Mouse (Mus musculus) frontal cortex, postnatal 10 days (tissue): ENCODE measurements around the gene Itgb1bp1.

ENCODE experiments used
- DNase-seq, 2 experiments: peaks; one replicate each; pipeline ENCODE4 v3.0.0; 2022; ENCODE audit warnings: low spot score in 2 of 2, mixed read lengths in 1 of 2

The Itgb1bp1 gene

DNA sequence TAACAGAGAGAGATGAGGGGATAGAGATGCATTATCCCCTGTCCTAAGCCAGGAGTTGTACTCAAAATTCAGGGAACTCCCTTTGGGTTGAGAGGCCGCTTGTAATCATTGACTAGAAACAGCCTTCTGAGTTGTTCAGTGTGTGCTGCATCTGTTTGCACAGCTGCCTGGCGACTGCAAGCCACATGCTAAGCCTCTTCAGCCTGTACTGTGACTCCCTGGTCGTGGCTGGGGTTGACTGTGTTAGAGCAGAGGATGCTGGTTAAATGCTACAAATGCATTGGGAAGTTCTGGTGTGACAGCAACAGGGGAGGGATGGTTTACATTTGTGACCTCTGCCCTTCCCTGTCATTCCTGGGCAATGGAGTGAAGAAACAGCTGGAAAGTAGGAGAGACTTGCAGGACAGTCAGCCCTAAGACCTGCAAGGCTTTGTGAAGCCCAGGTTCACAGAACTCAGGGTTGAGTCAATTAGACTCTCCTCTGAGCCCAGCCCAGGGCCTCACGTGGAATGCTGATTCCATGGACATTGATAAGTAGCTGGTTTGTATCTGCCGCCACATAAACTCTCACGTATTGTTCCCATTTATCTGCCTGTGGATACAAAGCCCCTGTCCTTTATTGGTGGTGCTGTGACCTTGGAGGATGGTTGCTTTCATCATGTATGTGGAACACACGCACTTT is 38.2 kb downstream of the Itgb1bp1 start:
- DNase-seq, result no peak

DNA sequence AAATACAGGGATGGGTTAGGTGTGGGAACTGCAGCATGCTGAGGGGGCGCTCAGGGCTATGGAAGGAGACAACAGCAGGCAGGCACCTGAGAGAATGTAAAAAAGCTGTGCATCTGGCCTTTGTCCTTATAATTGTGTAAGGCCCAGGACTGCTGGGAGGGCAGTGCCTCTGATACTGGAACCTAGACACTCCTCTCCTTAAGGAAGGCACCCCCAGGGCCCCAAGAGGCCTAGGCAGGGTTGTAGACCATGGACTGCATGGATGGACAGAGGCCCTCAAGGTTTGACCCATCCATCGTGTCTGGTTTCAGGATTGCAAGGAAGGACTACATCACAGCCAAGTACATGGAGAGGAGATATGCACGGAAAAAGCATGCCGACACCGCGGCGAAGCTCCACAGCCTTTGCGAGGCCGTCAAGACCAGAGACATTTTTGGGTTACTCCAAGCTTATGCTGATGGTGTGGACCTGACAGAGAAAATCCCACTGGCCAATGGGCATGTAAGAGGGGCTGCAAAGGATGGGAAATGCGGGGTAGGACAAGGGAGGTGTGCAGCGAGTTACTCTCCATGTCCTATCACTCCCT is 41.6 kb downstream of the Itgb1bp1 start:
- no peak for DNase-seq

DNA sequence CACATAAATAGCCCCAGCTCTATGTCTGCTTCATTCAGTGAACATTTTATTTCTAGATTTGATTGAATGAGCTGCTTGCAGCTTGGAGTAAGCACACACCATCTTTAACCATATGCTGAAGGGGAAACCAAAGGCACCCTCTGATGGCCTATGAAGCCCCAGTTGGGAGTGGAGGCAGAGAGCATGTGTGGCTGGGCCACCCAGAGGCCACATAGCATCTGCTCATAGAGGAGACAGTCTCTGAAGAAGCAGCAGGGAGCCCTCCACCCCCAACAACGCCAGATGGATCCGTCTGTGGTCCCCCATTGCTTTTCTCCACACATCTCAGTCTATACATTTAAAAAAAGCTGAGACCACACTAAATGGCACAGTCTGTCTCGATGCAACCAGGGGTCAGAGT is 44.1 kb downstream of the Itgb1bp1 start:
- no peak for DNase-seq

DNA sequence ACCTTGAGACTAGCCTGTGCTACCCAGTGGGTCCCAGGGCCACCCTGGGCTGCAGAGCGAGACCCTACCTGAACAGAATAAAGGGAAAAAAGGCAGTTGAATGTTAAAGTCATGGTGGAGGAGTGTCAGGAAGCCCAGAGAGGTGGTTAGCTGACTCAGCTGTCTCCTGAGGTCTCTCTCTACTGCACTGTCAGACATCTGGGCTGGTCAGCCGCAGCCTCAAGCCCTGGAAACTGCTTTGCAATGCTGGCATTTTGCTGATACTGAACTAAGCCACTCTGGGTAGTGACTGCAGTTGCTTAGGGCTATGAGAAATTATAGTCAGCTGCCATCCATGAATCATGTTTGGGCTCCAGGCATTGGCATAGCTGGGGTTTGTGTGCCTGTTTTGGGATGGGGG is 51.5 kb downstream of the Itgb1bp1 start:
- no peak for DNase-seq

DNA sequence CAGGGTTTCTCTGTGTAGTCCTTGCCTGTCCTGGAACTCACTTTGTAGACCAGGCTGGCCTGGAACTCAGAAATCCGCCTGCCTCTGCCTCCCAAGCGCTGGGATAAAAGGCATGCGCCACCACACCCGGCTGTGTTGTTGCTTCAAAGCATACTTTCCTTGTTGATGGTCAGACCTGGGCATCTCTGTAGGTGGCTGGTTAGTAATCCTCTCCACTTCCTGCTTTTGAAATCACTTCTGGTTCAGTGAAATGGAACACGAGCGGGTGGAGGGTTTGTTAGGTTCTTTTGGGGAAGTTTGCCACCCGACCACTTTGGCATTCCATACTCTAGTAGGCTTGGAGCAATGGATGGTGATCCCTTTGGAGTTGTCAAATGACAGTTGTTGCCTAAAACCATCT is 52.4 kb downstream of the Itgb1bp1 start:
- DNase-seq, result no peak

DNA sequence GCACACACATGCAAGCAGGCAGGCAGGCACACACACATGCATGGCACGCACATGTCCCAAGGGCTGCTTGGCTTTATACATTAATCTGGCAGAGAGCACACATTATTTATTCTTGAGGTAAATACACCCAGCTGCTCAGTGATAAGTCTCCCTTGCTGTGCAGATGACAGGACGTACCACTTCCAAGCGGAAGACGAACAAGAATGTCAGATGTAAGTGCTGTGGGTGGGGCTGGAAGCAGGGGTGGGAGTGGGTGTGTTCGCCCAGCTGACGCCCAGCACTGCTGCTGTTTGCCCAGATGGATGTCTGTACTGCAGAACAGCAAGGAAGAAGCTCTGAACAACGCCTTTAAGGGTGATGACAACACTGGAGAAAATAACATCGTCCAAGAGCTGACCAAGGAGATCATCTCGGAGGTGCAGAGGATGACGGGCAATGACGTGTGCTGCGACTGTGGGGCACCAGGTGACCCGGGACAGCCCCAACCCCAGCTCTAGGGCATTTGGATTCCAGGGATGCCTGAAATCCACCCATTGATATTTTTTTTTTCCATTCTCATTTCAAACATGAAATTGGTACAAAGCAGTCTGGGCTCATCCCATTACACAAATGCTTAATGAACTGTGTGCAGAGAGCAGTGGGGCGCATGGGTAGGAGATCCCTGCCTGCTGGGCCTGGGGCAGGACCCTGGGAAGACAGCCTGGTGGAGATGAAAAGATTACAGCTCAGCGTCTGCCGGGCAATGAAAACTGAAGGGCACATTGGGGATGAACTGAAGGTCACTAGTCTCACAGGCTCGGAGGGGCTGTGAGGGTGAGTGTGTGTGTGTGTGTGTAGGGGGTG is 56.8 kb downstream of the Itgb1bp1 start:
- DNase-seq, result no peak

DNA sequence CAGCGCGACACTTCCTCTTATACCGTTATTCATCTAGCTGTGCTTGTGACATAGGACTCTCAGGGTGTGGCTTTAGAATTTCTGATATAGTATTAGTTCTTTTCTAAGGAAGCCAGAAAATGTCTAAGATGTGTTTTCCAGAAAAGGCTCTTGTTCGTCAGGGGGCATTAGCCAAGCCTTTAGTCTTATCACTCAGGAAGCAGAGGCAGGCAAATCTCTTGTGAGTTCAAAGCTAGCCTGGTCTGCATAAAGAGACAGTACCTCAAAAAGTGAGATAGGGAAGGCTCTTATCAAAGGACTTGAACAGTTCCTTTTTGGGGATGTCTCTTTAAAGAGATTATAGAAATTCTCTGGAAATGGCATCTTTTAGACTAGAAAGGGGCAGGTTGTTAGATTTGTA is 57.4 kb downstream of the Itgb1bp1 start:
- no peak for DNase-seq

DNA sequence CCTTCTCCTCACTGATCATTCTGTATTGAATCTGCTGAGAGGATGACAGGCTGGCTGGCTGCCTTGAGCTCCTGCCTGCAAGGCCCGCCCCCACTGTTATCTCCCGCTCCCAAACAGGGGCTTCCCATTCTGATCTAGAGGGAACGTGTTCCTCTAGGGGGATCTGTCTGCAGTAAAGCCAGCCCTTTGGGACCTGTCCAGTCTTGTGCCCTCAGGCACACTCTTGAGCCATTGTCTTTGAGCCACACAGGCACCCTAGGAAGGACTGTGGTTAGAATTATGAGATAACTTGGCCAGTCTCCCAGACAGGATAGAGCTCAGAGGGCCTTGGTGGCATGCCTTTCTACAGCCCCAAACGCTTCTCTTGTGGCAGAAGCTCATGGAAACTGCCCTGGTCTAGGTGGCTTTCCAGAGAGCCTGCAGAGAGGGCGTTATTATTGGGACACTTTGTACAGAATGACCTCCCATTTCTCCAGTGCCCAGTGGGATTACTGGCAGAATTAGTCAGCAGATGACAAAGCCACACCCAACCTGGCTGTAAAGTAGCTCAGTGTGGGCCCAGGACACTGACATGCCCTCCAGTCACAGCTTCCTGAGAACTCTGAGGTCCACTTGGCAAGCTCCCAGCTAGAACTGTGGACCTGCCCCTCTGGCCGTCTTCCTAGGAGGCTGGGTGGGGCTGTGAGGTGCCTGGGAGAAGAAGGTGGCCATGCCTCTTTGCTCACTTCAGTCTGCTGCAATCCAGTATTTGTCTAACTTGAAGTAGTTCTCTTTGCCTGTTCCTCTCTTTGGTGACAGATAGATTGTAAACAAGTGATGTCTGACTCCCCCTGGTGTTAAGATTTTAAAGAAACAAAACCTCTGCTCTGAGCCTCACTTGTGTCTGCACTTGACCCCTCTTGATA is 58.8 kb downstream of the Itgb1bp1 start:
- DNase-seq, result no peak

DNA sequence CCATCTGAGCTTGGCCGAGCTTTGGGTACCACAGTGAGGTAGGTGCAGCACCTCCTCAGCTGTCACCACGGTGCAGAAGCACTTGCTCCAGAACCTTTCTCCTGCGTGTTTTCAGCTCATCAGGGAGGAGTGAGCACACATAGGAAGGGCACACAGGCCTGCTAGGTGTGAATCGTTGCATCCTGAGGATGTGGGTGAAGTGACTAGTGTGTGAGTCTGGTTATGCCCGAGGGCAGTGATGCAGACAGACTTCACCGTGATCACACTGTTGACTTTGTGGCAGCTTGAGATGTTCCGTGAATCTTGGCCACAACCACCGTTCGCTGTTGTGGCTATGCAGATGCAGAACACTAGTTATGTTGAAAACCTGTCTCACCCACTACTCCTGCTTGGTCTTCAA is 59.8 kb downstream of the Itgb1bp1 start:
- DNase-seq, result no peak

DNA sequence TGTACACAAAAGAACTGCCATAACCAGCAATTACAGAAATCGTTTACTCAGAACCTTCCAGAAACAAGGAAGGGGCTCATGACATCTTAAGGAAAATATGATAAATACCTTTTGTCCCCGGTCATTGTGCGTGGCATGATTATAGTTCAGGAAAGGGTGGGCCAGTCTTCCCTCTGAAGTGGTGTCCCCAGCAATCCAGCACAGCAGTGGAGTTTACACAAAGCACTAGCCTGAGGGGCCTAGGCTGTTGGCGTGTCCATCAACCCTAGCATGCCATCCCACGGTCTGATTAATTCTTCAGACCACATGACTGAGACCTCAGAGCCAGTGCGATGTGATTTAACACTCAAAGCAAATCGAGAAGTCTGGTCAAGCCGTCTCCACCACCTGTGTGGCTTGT is 60.7 kb downstream of the Itgb1bp1 start:
- no peak for DNase-seq

DNA sequence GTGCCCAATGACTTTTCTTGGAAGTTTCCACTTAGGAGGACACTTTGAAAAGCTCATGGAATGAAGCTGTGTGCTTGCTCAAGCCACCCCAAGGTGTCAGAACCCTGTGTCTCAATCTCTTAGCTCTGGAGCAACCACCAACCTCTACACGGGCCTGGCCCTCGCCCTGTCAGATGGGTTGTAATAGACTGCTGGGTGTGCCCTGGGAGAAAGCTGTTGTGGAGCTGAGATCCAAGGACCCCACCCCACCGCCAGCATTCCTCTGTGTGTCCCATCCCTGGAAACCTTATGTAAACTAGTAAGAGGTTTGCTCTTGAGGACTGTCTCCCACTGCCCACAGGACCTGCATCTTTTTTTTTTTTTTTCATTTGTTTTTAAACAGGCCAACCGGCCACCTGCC is 62.2 kb downstream of the Itgb1bp1 start:
- no peak for DNase-seq

DNA sequence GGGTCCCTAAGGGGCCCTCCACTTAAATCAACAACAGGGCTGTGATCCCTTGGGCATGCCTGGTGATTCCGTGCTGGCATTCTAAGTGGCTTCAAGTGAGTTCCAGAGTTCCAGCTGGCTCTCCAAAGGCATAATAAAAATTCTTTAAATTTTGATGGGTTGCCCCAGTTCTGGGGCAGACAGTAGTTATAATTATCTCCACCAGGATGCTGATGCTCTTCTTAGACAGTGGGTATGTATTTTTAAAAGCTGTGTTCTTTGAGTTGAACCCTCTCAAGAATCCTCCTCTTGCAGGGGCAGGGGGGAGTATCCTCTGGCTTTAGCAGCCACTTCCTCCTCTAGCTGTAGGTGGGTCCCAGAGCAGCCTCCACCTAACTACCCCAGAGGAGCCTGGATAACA is 65.5 kb downstream of the Itgb1bp1 start:
- DNase-seq, result no peak

DNA sequence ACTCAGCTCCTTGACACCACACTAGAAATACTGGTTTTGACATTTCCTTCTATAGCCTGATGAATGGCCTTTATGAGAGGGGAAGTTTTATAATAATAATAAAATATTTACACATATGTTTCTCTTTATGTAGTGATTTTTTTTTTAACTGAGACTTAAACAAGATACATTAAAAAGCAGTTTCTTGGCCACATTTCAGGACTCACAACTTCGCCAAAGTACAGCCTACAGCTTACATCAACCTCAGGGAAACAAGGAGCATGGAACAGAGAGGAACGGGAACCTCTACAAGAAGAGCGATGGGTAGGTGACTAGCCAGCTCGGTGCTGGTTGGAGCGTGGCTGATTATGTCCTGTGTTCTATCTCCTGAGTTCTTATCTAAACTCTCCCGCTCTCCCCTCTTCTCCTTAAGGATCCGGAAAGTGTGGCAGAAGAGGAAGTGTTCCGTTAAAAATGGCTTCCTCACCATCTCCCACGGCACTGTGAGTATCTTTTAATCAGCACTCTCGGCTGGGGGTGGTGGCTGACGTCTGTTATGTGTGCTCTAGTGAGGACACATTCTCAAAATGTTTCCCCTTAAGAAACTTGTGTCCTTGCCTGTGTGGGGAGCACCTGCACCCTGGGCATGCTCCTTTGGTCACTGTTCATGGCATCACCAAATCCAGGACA is 68.2 kb downstream of the Itgb1bp1 start:
- no peak for DNase-seq

DNA sequence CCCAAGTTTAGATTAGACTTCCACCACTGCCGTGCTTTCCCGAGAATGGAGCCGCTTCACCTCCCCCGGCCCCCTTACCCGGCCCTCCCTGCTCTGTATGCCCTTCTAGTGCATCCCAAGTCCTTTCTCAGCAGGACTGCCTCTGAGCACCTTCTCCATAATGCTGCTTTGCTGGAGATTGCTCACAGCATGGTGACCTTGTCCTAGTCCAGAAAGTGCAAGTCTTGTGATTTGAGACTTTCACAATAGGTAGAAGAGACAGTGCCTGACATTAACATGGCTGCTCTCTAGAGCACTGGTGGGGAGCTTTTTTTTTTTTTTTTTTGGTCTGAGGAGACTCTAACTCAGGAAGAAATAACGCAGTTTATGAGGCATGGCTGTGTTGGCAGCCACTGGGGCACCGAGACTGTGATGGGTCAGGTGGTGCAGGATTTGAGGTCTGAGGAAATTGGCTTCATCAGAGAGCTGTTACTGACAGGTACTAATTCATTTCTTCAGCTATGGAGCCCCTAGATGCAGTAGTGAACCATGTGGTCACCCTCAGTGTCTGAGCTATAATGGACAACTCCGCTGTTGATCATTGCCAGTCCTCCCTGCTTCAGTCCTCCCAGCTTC is 71.4 kb downstream of the Itgb1bp1 start:
- DNase-seq, result no peak

DNA sequence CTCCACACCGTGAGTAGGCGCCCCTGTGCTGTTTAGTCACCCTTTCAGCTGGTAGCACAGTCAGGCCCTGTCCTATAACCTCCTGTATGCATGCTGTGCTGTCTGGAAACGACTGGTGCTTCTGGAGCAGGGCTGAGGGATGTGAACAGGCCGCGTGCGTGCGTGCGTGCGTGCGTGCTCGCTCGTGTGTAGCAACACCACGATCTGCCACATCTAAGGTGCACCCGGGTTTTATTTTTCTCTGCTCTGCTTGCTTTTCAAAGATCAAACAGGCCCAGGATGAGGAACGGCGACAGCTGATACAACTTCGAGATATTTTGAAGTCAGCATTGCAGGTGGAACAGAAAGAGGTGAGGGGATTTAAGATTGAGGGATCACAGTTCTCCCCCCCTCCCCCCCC is 73.2 kb downstream of the Itgb1bp1 start:
- DNase-seq, result no peak

DNA sequence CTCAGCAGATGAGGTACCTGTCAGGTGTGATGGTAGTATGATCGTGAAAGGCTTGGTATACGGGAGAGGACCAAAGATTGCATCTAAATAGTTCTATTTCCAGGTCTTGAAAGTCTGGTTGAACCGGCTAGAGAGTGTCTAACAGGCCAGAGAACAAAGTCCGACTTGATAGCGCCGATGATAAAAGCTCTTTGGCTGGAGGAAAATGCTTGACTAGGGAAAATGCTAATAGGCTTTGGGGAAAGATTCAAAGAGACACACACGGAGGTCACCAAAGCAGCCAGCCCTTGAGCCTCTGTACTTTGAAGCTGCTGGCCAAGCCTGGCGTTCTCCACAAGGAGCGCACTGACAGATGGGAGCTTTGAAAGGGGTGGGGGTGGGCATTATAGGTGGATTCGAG is 76.8 kb downstream of the Itgb1bp1 start:
- no peak for DNase-seq

DNA sequence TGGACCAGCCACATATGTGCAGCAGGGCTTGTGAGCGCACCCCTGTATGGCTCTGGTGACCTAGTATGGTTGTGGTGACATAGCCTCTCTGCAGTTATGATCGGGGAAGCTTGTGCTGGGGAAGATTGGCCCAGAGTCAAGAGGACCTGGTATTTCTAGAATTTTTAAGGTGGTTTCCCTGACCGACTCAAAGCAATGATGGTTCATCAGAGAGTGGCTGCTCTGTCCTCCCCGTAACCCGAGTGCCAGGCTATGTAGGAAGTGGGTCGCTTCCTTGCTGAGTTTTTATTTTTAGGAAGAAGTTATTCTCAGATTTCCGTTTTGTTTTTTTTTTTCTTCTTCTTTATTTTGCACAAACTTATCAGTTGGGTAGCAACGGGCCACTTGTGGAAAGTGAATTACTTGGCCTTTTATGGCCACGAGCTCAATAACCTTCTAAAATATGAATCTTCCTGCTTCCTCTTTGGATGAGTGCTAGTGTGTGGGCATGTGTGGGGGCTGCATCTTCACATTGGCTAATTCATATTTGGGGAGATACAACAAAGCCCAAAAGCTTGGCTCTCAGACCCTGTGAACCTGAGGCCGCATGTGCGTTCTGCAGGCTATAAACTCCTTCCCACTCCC is 77.8 kb downstream of the Itgb1bp1 start:
- no peak for DNase-seq

DNA sequence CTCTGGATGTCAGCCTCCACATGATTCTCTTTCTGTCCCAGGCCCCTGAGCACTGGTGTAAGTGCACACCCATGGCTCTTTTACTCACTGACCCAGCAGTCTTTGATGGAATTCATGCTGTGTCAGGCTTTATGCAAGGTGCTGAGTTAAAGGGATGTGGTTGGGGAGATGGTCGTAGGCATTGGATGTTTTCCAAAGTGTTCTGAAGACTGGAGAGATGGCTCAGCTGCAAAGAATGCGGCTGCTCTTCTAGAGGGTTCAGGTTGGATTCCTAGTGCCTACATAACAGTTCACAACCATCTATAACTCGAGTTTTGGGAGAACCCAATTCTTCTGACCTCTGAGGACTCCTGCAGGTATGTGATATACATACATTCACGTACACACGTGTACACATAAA is 78.7 kb downstream of the Itgb1bp1 start:
- no peak for DNase-seq

DNA sequence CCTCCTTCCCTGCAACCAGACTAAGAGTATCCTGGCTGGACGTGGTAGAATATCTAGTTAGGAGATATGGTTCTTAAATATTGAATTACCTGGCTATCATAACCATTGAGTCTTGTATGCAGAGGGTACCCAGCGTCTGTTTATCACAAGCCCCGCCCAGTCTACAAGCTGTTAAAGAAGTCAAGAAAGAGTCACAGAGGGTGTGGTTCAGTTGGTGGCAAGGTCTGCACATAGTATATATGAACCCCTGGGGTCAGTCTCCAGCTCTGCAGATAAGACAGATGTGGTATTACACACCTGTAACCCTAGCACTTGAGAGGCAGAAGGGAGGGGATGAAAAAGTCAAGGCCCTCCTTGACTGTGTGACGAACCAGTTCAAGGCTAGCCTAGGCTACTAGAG is 80.3 kb downstream of the Itgb1bp1 start:
- no peak for DNase-seq

DNA sequence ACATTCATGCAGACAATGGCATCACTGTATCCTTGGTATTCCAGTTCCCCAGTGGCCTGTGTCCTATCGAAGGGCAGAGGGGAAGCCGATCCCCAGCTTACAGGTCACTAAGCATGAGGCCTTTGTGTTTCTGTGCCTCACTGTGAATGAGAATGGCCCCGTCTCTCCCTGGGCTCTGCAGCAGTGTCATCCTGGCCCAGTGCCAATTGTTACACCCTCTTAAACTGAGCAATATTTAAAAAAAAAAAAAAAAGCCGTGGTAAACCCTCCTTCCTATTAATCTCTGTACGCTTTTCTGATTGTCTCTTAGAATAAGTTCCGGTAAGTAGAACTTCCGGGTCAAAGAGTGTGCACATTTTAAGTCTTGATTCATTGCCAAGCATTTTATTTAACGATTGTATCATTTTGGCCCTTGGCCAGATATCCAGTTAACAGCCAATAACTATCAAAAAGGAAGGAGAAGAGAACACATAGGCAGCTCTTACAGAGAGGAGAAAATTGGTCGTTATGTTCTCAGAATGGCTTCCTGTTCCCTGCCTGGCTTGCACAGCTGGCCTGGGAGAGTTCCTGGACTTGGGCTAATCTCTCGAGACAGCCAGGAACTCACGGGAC is 81.3 kb downstream of the Itgb1bp1 start:
- DNase-seq, result no peak
